Comparison of ENCODE assay signal across 28 mouse cellular contexts in genomic region chr5:67628180-67628940, GRCm38 (mm10). TPM values are rescaled to one million over a fixed set of nuclear protein-coding genes. Genes with fewer than 3 reads are reported as not detected.
DNase-seq lines count a peak whose midpoint lies in the region; ATAC-seq lines count a peak whose summit lies in the region.
"Had no signal": no experiment of that assay in that cellular context is flagged by ENCODE, and none has a peak within 500 bp of the region (broad histone marks: within the 10 kb centered on the region; RNA-seq: fewer than 3 reads in every experiment).

No protein-coding gene starts in this region.

- H3K4me1 ChIP-seq in hindbrain, embryonic 10.5 days (replicated peaks) = peaks cover 25% of the 10 kb centered on the region
- no peaks in the 10 kb centered on the region for H3K4me1 ChIP-seq in hindbrain, embryonic 11.5 days (replicated peaks; ENCODE audit: control insufficient read depth, insufficient read depth, low read length)
- H3K4me1 ChIP-seq in lung, embryonic 15.5 days = peaks cover 5% of the 10 kb centered on the region
- H3K4me1 ChIP-seq in limb, embryonic 11.5 days (ENCODE audit: control insufficient read depth, insufficient read depth, low read length) = no peaks in the 10 kb centered on the region
- H3K4me1 ChIP-seq in liver, embryonic 11.5 days (replicated peaks; ENCODE audit: control insufficient read depth, insufficient read depth, low read length) = no peaks in the 10 kb centered on the region
- H3K4me1 ChIP-seq: hindbrain, embryonic 12.5 days; liver, embryonic 13.5 days had no signal

- no peaks in the 10 kb centered on the region for H3K36me3 ChIP-seq in hindbrain, embryonic 10.5 days
- H3K36me3 ChIP-seq in hindbrain, embryonic 11.5 days (ENCODE audit: control insufficient read depth, insufficient read depth, low read length) = no peaks in the 10 kb centered on the region
- H3K36me3 ChIP-seq in lung, embryonic 15.5 days = 0 out of 2 replicates have a peak, but pooled peaks cover 4% of the 10 kb centered on the region
- no peaks in the 10 kb centered on the region for H3K36me3 ChIP-seq in limb, embryonic 11.5 days (ENCODE audit: control insufficient read depth, insufficient read depth, low read length)
- peaks cover 2% of the 10 kb centered on the region; the same call in 1 of the 2 replicates for H3K36me3 ChIP-seq in liver, embryonic 11.5 days (ENCODE audit: control insufficient read depth, insufficient read depth, low read length)
- H3K36me3 ChIP-seq: embryonic facial prominence, embryonic 13.5 days; forebrain, embryonic 12.5 days; limb, embryonic 12.5 days; midbrain, embryonic 15.5 days had no signal

- ATAC-seq in hindbrain, embryonic 11.5 days (ENCODE audit: low FRiP score) = no peak
- ATAC-seq in lung, embryonic 15.5 days (ENCODE audit: borderline replicate concordance, extremely low read depth, low FRiP score, low TSS enrichment) = peak; percentile 19; the same call in 1 of the 2 replicates
- no peak for ATAC-seq in limb, embryonic 11.5 days (ENCODE audit: insufficient number of reproducible peaks, low FRiP score, low TSS enrichment, low read depth)
- no peak for ATAC-seq in liver, embryonic 11.5 days (replicated peaks; ENCODE audit: low FRiP score)
- ATAC-seq: inflammation-experienced regulatory T-cells, adult 6 months; midbrain, embryonic 15.5 days had no signal

- H3K9me3 ChIP-seq in hindbrain, embryonic 10.5 days = no peaks in the 10 kb centered on the region
- no peaks in the 10 kb centered on the region for H3K9me3 ChIP-seq in hindbrain, embryonic 11.5 days (ENCODE audit: control insufficient read depth, low read length)
- H3K9me3 ChIP-seq in lung, embryonic 15.5 days = no peaks in the 10 kb centered on the region
- no peaks in the 10 kb centered on the region for H3K9me3 ChIP-seq in limb, embryonic 11.5 days (ENCODE audit: control insufficient read depth, low read length)
- no peaks in the 10 kb centered on the region for H3K9me3 ChIP-seq in liver, embryonic 11.5 days (ENCODE audit: control insufficient read depth, low read length)
- H3K9me3 ChIP-seq: embryonic facial prominence, embryonic 13.5 days; forebrain, embryonic 12.5 days; hindbrain, embryonic 12.5 days; limb, embryonic 12.5 days; liver, embryonic 13.5 days; megakaryocyte, embryonic 14.5 days; midbrain, embryonic 15.5 days; neural tube, embryonic 13.5 days had no signal

- H3K27ac ChIP-seq in hindbrain, embryonic 10.5 days = peak overlapping the region; percentile 40; the same call in 1 of the 2 replicates
- H3K27ac ChIP-seq in hindbrain, embryonic 11.5 days (ENCODE audit: low read depth, low read length) = no peak overlapping the region
- H3K27ac ChIP-seq in lung, embryonic 15.5 days = peak overlapping the region; percentile 24; the same call in 1 of the 2 replicates
- no peak overlapping the region for H3K27ac ChIP-seq in limb, embryonic 11.5 days (replicated peaks; ENCODE audit: low read depth, low read length)
- no peak overlapping the region for H3K27ac ChIP-seq in liver, embryonic 11.5 days (ENCODE audit: low read depth, low read length)
- H3K27ac ChIP-seq: embryonic facial prominence, embryonic 13.5 days; forebrain, embryonic 12.5 days; gastrocnemius, adult 2 months; hindbrain, embryonic 12.5 days; limb, embryonic 12.5 days; liver, embryonic 13.5 days; midbrain, embryonic 15.5 days; neural tube, embryonic 13.5 days had no signal

- no peak overlapping the region for H3K9ac ChIP-seq in hindbrain, embryonic 11.5 days (ENCODE audit: low read depth, low read length)
- no peak overlapping the region for H3K9ac ChIP-seq in lung, embryonic 15.5 days
- H3K9ac ChIP-seq in limb, embryonic 11.5 days (ENCODE audit: low read length) = no peak overlapping the region
- no peak overlapping the region for H3K9ac ChIP-seq in liver, embryonic 11.5 days (ENCODE audit: low read depth, low read length)
- H3K9ac ChIP-seq: embryonic facial prominence, embryonic 13.5 days; forebrain, embryonic 12.5 days; hindbrain, embryonic 12.5 days; limb, embryonic 12.5 days; liver, embryonic 13.5 days; midbrain, embryonic 15.5 days; neural tube, embryonic 13.5 days had no signal

- no peak overlapping the region for H3K4me3 ChIP-seq in hindbrain, embryonic 10.5 days
- H3K4me3 ChIP-seq in hindbrain, embryonic 11.5 days (ENCODE audit: low read depth, low read length) = no peak overlapping the region
- no peak overlapping the region for H3K4me3 ChIP-seq in lung, embryonic 15.5 days
- H3K4me3 ChIP-seq in limb, embryonic 11.5 days (ENCODE audit: low read depth, low read length) = no peak overlapping the region
- H3K4me3 ChIP-seq in liver, embryonic 11.5 days (ENCODE audit: low read depth, low read length) = no peak overlapping the region
- H3K4me3 ChIP-seq: embryonic facial prominence, embryonic 13.5 days; erythroblast, embryonic 14.5 days; forebrain, embryonic 12.5 days; gastrocnemius, adult 2 months; hindbrain, embryonic 12.5 days; limb, embryonic 12.5 days; liver, embryonic 13.5 days; megakaryocyte, embryonic 14.5 days; midbrain, embryonic 15.5 days; neural tube, embryonic 13.5 days had no signal

- peaks cover 22% of the 10 kb centered on the region for H3K27me3 ChIP-seq in hindbrain, embryonic 10.5 days (ENCODE audit: insufficient read depth, poor library complexity, severe bottlenecking)
- H3K27me3 ChIP-seq in hindbrain, embryonic 11.5 days (ENCODE audit: control insufficient read depth, insufficient read depth, low read length) = no peaks in the 10 kb centered on the region
- no peaks in the 10 kb centered on the region for H3K27me3 ChIP-seq in lung, embryonic 15.5 days
- H3K27me3 ChIP-seq in limb, embryonic 11.5 days (ENCODE audit: control insufficient read depth, insufficient read depth, low read length) = no peaks in the 10 kb centered on the region
- no peaks in the 10 kb centered on the region for H3K27me3 ChIP-seq in liver, embryonic 11.5 days (replicated peaks; ENCODE audit: control insufficient read depth, insufficient read depth, low read length)
- H3K27me3 ChIP-seq: hindbrain, embryonic 12.5 days; liver, embryonic 13.5 days; megakaryocyte, embryonic 14.5 days; neural tube, embryonic 13.5 days had no signal

- no peak for DNase-seq in hindbrain, embryonic 10.5 days (ENCODE audit: low spot score)
- no peak for DNase-seq in hindbrain, embryonic 11.5 days (ENCODE audit: low spot score)
- no peak for DNase-seq in lung, postnatal 36 days
- peak; percentile 44 for DNase-seq in R1 (ENCODE audit: low read depth, low spot score)
- DNase-seq in limb, embryonic 11.5 days (ENCODE audit: low spot score) = peak; percentile 18
- no peak for DNase-seq in left cerebral cortex, postnatal 10 days (ENCODE audit: extremely low spot score in 1 of 2, low spot score in 2 of 2)
- no peak for DNase-seq in liver, embryonic 11.5 days (ENCODE audit: low spot score)
- DNase-seq: adrenal gland, postnatal 25 days; cerebellum, adult 8-10 months; cerebellum, postnatal 36 days; embryo, embryonic 11 days; gastrocnemius, adult 2 months; kidney, postnatal 10 days; liver, embryonic 13.5 days; lung, postnatal 10 days; right cerebral cortex, adult 18-20 months; right cerebral cortex, postnatal 4 days; thymus, postnatal 25 days had no signal

- intact Hi-C loops in left cerebral cortex, postnatal 10 days (cut with DNase I) = no loop called here

- H3K4me2 ChIP-seq in hindbrain, embryonic 11.5 days (replicated peaks; ENCODE audit: low read depth, low read length) = no peak overlapping the region
- no peak overlapping the region for H3K4me2 ChIP-seq in lung, embryonic 15.5 days
- H3K4me2 ChIP-seq in limb, embryonic 11.5 days (ENCODE audit: low read depth, severe bottlenecking) = no peak overlapping the region
- H3K4me2 ChIP-seq in liver, embryonic 11.5 days = no peak overlapping the region
- H3K4me2 ChIP-seq: embryonic facial prominence, embryonic 13.5 days; forebrain, embryonic 12.5 days; hindbrain, embryonic 12.5 days; limb, embryonic 12.5 days; liver, embryonic 13.5 days; midbrain, embryonic 15.5 days; neural tube, embryonic 13.5 days had no signal

- WGBS in hindbrain, embryonic 10.5 days = 67% methylated on average over 9 of the region's 9 CpGs
- WGBS in hindbrain, embryonic 11.5 days = 66% methylated on average over 9 of the region's 9 CpGs
- WGBS in lung, embryonic 15.5 days = 41% methylated on average over 9 of the region's 9 CpGs
- WGBS in limb, embryonic 11.5 days = 77% methylated on average over 9 of the region's 9 CpGs
- 74% methylated on average over 9 of the region's 9 CpGs for WGBS in liver, embryonic 11.5 days

RNA-seq across cellular contexts. Expression of gene Shisa3, which starts 20.7 kb away (rescaled TPM):
- polyA plus RNA-seq in hindbrain, embryonic 10.5 days (2016; fragmentation: Nextera tagmentation; extraction: Ambion mirVana) = 6.7 and 7.3 TPM in 2 replicates
- 3.3 and 5.1 TPM in 2 replicates for polyA plus RNA-seq in hindbrain, embryonic 11.5 days (2014; fragmentation: Nextera tagmentation; extraction: Ambion mirVana)
- 2.8 and 3.1 TPM in 2 replicates for polyA plus RNA-seq in lung, embryonic 15.5 days (2015; fragmentation: Nextera tagmentation; extraction: Ambion mirVana)
- 5.0 and 6.8 TPM in 2 replicates for polyA plus RNA-seq in limb, embryonic 11.5 days (2014; fragmentation: Nextera tagmentation; extraction: Ambion mirVana)
- 1 to 10 TPM; 1.4 to 1.9 TPM for total RNA-seq in left cerebral cortex, postnatal 10 days (2021)
- polyA plus RNA-seq in liver, embryonic 11.5 days (2014; fragmentation: Nextera tagmentation; extraction: Ambion mirVana) = 20.8 and 22.1 TPM in 2 replicates
- polyA plus RNA-seq: erythroblast, embryonic 14.5 days had no signal

Comparison
In these comparisons a context has a peak if more than half of its experiments do, and no peak if none do; other contexts are left out.
1. H3K27ac ChIP-seq: peak in hindbrain, embryonic 10.5 days (single experiment) and lung, embryonic 15.5 days (single experiment); none in hindbrain, embryonic 11.5 days (single experiment), limb, embryonic 11.5 days (single experiment) and liver, embryonic 11.5 days (single experiment).
2. DNase-seq: peak in R1 (single experiment) and limb, embryonic 11.5 days (single experiment); none in hindbrain, embryonic 10.5 days (single experiment), hindbrain, embryonic 11.5 days (single experiment), lung, postnatal 36 days (single experiment), left cerebral cortex, postnatal 10 days (0 of 2) and liver, embryonic 11.5 days (single experiment).